Mouse (Mus musculus): ENCODE measurements around the gene Rock2.

Rock2 gene

DNA sequence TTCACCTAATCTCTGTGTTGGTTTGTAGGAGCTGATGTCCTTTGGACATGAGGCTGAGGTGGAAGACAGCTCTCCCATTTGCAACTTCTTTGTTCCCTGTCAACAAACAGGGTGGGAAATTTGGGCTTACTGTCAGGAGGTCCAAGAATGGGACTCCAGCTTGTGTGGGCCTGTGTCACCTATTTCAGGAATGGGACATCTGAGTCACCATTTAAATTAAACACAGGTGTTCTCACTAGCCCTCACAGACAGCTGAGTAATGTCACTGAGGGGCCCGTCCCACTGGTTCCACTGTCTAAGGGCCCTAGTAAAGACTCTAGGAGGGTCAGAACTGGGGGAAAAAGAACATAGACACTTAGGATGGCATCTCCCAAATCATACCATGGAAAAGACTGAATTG lies 22.7 kb upstream of the Rock2 start:
- no peak for DNase-seq (ENCODE audit: low spot score)

DNA sequence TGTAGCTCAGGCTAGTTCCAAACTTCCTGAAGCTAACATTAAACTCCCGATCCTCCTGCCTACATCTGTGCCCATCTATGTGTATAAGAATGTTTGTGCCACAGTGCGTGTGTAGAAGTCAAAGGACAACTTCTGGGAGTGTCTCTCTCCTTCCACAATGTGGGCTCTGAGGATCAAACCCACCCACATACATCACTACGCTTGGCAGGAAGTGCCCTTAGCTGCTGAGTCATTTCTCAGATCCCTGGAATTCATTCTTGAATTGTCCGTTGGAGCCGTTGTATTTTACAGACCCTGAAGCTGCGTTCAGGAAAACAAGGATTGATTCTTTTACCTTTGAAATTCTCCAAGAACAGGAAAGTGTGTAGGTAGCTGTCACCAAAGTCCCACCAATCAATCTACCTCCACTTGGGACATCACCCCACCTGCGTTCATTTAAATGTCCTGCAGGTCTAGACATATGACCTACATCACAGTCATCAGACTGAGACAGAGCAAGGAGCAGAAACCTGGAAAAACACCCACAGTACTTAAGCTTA lies 21.7 kb upstream of the Rock2 start:
- no peak for DNase-seq (ENCODE audit: low spot score)

DNA sequence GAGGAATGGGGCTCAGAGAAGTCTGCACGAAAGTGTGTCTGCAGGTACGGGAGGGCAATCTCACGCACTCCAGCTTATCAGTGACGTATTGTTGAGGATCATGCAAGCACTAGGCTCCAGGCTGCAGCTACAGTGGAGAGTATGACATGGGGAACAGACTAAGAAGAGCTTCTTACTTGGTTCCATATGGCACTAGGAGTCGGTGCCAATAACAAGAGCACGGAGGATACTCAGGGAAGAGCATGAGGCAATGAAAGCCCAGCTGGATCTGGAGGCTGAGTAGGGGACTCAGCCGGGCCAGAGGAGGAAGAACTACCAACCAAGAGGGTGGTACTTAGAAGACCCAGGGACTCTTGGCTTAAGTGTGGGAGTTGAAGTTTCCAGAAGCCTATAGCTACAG lies 21.1 kb upstream of the Rock2 start:
- no peak for DNase-seq (ENCODE audit: low spot score)

DNA sequence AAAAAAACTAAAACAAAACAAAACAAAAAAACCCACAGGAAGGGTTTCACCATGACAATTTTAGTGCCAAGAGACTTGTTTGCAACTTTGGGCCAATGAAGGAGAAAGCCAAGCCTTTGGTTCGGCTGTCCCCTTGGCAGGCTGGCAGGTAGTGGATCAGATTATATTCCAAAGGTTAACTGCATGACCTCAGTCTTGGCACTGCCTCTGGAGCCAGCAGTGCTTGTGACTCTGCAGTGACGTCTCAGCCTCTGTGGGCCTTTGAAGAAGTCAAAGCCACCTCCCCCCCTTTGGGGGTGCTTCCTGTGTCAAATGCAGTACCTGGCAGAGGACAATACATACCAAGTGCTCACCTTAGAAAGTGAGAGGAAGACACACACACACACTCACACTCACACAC lies 20.6 kb upstream of the Rock2 start:
- DNase-seq (ENCODE audit: low spot score): no peak

DNA sequence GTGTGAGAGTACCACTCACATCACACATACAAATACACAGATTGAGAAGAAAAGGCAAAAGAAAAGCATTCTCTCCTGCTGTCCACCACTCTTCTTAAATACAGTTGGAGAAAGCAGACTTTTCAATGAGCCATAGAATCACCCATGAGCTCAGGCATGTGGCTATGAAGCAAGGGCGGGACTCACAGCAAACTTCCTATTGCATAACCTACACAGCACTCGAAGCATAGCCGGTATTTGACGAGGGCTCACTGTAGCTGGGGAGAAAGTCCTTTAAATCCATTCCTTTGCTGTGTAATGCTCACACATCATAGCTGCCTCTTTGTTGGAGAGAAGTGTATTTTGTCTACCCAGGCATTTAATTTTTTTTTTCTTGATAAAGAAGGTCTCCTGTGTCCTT lies 19.4 kb upstream of the Rock2 start:
- no peak for DNase-seq (ENCODE audit: low spot score)

DNA sequence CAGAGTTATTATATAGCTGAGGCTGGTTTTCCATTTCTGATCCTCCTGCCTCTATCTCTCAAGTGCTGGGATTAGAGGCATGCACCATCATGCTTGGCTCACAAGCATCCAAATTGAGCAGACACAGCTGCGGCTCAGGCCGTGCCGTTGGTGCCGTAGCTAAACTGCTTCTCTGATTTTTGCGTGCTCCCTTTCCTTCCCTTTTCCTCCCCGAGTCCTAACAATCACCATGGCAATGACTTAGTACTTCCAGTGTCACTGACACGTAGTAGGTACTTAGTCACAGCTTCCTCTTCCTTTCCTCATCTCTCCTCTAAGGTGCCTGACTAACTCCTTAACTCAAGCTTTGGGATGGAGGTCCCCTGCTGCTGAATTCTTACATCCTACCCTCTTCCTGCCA lies 19.0 kb upstream of the Rock2 start:
- no peak for DNase-seq (ENCODE audit: low spot score)

DNA sequence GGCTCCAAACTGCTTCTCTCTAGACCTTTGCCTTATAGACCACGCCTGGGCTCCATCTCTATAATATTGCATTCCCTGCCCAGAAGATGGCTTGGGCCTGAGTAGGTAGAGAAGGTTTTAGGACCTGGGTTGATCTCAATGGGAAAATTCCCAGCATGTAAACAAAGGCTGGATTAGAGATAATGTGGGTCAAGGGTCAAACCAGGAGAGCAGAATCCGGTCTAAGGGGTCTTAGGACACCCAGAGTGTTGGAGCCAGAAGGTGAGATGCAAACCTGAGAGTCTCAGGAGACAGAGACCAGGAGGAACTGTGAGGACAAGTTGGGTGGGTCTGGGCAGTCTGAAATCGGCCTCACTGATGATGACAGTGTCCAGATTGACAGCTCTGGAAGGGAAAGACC lies 18.0 kb upstream of the Rock2 start:
- no peak for DNase-seq (ENCODE audit: low spot score)

DNA sequence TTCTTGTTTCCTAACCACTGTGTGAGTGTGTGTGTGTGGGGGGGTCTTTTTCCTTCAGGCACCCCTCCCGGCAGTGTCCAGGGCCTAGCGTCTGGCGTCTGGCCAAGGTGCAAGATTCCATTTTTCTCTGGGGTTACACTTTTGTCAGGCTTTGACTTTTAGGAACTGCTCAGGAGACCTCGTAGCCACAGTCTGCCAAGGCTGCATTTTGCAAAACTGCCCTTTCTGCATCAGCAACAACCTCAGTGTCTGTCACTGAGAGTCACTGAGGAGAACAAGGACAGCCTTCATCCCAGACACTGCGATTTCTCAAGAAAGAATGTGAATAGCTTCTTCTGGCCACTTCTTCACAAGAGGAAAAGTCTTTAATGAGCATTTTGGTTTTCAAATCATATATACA lies 17.6 kb upstream of the Rock2 start:
- DNase-seq (ENCODE audit: low spot score): no peak

DNA sequence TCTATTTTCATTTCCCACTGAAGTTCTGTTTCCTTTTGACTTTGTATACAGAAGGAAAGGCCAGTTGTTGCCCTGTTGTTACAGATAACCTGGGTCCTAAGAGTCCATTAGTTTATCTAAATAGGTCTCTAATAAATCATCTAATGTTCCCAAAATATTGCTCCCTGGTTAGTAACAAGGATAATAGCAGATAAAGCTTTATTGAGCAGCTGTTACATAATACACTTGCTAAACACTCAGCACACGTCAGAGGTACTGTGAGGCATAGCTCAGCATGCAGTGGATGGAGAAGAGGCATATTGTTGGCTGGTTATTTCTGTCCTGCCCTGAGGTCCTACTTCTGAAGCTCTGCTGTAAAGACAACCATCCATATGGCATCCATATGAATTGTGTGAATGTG lies 17.0 kb upstream of the Rock2 start:
- no peak for DNase-seq (ENCODE audit: low spot score)

DNA sequence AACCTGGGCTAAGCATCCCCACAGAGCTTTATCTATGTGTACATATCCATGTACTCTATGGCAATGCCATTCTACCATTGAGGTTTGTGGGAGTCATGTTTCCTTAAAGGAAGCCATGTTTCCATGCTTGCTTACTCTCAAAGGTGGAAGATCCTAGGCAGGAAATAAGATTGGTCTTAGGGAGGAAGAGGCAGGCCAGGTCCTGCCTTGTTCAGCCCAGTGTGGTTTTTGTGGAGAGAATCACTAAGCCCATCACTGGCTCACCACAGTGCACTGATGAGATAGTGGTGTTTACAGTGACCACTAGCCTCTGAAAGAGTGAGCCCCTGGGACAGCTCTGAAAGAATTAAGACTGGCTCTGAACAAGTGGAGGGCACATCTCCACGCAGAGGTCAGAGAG lies 15.3 kb upstream of the Rock2 start:
- DNase-seq (ENCODE audit: low spot score): no peak

DNA sequence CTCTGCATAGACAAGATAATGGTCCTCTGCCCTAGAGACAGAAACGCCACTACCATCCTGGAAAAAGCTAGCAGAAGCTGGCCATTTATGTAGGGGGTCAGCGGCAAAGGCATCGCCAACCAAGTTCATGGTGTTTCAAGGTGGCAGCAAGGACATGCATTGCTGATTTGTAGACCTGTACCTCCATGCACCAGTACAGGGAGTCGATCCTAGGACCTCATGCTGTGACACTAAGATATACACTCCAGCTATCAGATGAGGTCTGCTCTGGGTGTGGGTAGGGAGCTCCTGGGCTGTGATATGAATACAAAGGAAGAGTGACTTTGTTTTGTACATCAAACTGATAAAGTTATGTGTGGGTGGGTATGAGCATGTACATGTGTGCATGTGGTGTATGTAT lies 14.6 kb upstream of the Rock2 start:
- no peak for DNase-seq (ENCODE audit: low spot score)

DNA sequence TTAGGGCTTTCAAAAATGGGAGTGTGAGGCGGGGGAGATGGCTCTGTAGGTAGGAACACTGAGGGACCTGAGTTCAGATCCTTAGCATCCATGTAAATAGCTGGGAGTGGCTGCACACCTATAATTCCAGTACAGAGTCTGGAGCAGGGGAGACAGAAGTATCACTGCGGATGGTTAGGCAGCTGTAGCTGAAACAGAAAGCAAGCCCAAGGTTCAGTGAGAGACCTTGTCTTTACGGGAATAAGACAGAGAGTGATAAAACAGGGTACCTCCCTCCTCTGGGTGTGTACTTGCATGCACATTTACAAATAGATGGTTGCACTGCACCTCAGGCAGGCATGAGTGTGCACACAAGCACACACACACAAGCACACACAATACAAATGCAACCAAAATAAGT lies 12.3 kb upstream of the Rock2 start:
- DNase-seq (ENCODE audit: low spot score): no peak

DNA sequence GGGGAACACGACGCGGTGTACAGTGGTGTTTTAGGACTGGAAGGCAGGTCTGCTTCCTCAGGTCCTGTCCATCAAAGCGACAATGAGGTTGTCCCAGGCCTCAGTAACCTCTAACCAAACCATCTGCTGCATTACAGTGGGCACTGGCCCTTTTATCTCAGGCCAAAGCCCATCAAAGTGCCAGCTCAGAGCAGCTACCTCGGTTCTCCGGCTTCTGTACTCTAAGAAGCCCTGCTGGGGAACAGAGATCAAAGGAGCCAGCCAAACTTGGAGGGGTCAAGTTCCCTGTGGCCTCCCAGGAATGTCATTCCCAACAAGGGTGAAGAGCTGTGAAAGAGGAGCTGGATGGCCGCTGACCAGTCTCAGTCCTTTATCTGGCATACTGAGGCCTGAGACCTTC lies 11.6 kb upstream of the Rock2 start:
- DNase-seq (ENCODE audit: low spot score): no peak

DNA sequence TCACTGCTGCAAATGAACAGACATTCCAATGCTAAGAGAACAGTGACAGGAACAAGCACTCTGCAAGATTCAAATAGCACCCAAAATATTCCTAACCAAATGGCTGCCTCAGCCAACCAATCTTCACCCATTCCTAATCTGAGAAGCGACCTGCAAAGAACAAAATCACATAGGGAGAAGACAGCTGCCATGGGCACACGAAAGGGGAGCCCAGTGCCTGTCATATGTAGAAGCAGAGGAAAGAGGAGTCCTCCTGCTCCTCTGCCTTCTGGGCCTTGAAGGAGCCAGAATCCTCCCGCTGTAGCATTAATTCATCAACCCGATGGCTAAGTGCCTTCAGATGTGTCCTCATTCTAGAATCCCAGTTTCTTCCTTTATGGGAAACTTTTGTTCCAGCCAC lies 10.2 kb upstream of the Rock2 start:
- DNase-seq (ENCODE audit: low spot score): no peak

DNA sequence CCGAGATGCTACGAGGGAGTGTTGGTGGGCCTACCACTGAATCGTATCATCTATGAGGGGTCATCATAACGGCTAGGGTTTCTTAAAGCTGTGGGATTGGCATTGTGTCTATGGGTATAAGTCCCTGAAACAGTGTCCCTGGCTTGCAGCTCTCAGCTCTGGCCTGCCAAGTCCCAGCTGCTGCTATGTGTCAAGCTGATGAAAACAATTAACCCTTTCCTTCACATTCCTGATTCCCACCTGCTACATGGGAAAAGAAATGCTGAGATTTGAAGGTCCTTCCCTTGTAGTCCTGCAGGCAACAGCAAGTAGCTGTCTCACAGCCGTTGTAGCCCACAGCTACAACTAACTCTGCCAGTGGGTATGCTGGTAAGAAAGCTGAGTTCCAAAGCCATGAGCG lies 8.3 kb upstream of the Rock2 start:
- no peak for DNase-seq (ENCODE audit: low spot score)

DNA sequence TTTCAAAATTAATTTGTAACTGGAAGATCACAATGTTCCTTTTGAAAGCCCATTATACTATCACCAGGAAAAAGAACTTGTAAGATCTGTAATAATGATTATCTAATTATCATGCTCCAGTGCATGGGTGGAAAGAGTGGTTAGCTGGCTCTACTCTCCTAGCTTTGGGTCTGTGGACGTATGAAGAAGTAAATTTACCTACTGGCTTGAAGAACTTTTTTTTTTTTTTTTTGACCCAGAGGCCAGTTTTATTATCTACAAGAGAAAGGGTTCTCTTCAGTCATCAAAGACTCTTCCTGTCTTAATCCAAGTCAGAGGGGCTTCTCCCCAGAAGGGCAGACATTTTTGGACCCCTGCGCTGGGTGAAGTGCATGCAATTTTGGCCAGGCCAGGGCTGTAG lies 1.7 kb upstream of the Rock2 start:
- DNase-seq (ENCODE audit: low spot score): no peak

DNA sequence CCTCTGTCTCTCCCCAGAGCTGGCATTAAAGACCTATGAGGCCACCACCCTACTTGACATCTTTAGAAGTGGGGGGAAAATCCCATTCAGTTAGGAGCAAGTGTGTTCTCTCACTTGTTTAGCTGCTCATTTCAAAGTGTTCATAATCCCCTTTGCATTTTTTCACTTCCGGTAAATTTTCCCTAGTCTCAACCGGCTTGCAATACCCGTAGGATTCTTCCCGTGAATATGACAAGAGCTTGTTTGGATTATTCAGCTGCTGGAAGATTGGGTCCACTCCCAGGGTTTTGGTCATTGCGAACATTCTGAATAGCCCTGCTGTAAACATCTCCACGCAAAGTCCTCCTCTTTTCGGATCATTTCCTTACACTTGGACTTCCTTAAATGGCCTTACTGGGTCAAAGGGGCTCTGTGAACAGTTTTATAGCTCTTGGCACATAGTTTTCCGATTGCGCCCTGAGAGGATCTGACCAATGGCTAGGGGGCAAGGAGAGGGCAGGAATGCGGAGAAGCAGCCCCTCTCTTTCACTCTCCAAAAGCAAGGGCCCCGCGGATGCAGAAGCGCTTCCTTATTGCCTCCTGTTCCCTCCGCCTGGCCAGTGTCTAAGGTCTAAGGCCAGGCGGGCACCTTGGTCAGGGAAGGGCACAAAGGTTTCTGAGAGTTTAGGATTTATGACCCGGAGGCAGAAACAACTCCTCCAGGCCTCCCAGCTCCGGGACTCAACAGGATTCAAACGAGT lies 869 bp upstream of the Rock2 start:
- DNase-seq (ENCODE audit: low spot score): no peak

DNA sequence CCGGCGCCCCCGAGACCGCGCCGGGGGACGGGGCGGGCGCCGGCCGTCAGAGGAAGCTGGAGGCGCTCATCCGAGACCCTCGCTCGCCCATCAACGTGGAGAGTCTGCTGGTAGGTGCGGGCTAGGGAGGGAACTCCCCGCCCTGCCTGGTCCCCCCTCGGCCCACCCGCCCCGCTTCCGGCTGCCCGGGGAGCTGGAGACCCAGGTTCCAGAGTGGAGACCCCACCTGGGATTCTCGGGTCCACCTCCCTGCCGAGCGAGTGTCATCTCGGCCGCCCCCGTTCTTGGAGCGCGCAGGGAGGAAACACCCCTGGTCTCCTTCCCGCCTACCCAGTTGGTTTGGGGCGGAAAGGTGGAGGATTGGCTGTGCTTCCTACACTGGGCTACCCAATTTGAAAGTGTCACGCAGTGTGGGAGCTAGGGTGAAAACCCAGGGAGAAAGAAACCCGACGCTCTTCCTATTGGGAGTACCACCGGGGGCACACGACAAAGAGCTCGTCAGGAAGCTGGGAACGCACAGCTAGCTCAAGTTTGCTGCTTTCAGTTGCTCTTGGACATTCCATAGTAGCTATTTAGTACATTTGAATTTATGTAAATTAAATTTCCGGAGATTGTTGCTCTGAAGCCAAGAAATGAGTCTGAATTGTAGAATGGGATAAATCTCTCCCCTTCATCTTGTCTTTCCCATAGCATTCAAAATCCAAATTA lies 680 bp downstream of the Rock2 start:
- peak; percentile 32 for DNase-seq (ENCODE audit: low spot score)

DNA sequence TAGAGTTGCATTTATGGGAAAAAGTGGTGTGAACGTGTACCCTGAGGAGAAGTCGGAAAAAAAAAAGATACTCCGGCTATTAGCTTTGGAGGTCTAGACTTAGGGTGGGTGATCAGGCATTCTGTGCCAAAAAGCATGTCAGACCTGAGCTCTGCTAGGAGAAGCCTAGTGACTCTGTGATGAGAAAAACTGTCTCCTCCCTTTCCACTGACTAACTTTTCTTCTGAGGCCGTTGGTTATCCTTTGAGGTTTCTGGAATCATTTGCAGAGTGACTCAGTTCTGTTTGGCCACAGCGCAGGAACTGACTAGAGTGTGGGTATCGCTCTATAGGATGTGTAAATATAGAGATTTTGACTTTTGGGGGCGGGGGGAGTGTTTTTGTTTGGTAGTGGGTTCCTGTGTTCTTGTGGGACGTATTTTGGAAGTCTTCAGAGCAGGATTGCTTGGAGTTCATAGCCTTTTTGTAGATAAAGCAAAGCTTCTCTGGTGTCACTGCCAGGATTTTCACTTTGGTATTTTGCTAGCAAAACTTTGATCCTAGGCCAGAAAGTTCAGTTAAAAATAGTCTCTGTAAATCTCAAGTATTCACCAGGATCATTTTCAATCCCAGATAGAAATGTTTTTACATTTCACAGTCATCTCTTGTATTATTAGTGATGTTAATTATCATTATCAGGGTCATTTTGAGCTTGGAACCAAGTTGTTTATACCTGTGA lies 1.5 kb downstream of the Rock2 start:
- no peak for DNase-seq (ENCODE audit: low spot score)

DNA sequence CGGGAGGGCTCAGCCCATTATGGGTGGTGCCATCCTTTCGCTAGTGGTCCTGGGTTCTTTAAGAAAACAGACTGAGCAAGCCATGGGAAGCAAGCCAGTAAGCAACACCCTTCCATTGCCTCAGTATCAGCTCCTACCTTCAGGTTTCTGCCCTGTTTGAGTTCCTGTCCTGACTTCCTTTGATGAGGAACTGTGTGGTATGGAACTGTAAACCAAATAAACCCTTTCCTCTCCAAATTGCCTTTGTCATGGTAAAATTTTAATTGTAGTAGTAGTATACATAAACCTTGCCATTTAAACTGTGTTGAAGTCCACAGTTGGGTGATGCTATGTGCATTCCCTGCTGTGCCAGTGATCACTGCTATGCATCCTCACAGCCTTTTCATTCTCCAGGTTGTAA lies 2.5 kb downstream of the Rock2 start:
- DNase-seq (ENCODE audit: low spot score): no peak

DNA sequence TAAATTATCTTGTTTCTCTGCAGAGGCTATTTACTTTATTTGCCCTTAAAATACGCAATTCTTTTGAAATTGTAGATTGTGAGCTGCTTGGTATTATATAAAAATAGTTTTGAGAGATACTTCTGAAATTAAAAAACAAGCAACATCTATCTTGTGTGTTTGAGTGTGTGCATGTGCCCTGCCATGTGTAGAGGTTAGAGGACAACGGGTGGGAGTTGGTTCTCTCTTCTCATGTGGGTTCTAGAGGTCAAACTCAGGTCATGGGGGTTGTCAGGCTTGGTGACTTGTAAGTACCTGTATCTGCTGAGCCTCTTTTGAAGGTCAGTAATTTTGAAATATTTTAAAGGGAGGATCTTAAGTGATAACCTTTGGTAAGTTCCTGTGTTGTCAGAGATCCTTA lies 3.5 kb downstream of the Rock2 start:
- DNase-seq (ENCODE audit: low spot score): no peak

DNA sequence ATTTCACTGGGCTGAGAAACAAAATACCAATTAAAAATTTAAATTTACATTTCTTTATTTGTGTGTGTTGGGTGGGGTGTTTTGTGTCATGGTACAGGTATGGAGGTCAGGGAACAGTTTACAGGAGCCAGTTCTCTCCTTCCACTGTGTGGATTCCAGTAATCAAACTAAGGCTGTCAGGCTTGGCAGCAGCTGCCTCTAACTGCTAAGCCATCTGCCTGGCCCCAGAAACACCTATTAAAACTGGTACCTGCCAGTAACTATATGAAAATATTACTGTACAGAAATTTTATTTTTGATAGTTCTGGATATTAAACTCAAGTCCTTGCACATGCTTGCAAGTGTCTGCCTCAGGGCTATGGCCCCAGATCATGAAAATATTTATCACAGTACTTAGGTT lies 4.1 kb downstream of the Rock2 start:
- no peak for DNase-seq (ENCODE audit: low spot score)

DNA sequence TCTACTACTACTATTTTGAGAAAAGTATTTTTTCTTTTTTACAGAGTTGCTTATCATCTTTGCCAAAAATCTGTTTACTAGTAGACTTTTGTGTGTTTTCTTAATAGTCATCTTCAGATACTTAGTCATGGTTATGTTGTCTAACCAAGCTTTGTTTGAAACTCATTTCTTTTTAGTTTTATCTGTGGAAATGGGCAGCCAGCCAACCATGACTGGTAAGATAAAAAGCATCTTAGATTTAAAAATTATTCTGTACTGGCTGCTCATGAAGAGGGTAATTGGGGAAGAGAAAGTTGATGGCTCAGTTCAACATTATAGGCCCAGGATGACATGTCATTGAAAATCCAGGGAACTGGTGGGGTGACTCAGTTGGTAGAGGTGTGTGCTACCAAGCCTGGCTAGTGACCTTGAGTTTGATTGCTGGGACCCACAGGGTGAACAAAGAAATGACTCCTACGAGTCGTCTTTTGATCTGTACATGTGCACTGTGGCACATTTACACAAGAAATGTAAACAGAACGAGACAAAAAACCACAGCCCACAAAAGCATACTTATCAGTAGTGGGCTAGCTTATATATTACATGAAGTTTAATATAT lies 6.0 kb downstream of the Rock2 start:
- DNase-seq (ENCODE audit: low spot score): no peak

All from ovary, adult 18-20 months (tissue).